10 mouse cellular contexts compared by ENCODE assay signal in the genomic region with DNA sequence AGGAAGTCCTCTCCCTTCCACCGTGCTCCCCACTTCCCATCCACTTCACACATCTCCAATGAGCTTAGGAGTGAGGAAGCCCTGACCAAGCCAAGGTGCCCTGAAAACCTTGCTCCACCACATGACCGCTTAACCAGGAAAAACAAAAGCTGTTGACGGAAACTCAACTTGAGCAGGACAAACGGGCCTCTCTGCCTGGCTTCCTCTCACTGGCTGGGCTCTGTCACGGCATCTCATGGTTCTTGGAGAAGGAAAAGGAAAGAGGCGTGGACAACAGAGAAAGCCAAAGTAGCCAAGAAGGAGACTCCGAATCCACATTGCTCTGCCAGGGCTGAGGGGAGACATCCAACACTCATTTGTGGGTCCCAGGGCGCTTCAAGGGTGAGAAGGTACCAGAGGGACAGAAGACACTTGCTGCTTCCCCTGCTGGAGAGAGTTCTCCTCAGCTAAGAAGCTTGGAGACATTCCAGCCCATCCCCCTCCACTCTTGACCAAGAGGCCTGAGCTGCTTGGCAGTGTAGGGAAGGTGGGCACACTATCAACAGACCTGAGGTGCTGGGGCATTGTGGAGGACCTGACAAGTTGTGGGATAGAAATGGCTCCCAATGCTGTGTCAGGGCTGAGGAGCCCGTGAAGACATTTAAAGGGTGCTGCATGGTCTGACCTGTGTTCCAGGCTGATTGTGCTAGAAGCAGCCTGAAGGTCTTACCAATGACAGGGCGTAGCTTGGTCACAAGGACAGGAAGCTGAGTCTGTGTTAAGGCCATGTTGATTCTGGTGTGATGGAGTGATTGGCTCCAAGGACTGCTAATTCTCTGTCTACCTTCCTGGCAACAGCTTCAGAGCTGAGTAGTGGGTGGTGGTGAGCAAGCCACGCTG. TPM values are rescaled to one million over a fixed set of nuclear protein-coding genes. Genes with fewer than 3 reads are reported as not detected.
DNase-seq lines count a peak whose midpoint lies in the region; ATAC-seq and TF ChIP-seq lines count a peak whose summit lies in the region.
"Had no signal": no experiment of that assay in that cellular context is flagged by ENCODE, and none has a peak within 500 bp of the region (broad histone marks: within the 10 kb centered on the region; RNA-seq: fewer than 3 reads in every experiment).

No protein-coding gene starts in this region.

- intact Hi-C loops in left cerebral cortex, adult 2 months (cut with DNase I) = no loop called here
- intact Hi-C loops in left cerebral cortex, postnatal 36 days (cut with DNase I) = no loop called here

- H3K4me2 ChIP-seq in stomach, embryonic 16.5 days (ENCODE audit: low read depth, low read length) = no peak overlapping the region

- no peaks in the 10 kb centered on the region for H3K27me3 ChIP-seq in stomach, embryonic 16.5 days (ENCODE audit: control insufficient read depth, insufficient read depth, low read length)

- peak overlapping the region; percentile 42 for H3K27ac ChIP-seq in left cerebral cortex, adult 2 months
- peak overlapping the region; percentile 71 for H3K27ac ChIP-seq in stomach, embryonic 16.5 days (ENCODE audit: low read length)

- no peak overlapping the region for H3K9ac ChIP-seq in stomach, embryonic 16.5 days (ENCODE audit: low read length)

- ATAC-seq in stomach, embryonic 16.5 days (ENCODE audit: insufficient read depth, low FRiP score) = no peak

- H3K4me1 ChIP-seq in stomach, embryonic 16.5 days (ENCODE audit: control insufficient read depth, insufficient read depth, low read length) = peaks cover 26% of the 10 kb centered on the region

- DNase-seq in adrenal gland, adult 2 months = peak; percentile 33
- no peak for DNase-seq in adrenal gland, postnatal 4 days (ENCODE audit: low spot score in 2 of 2)
- DNase-seq in left cerebral cortex, adult 2 months (ENCODE audit: extremely low spot score in 1 of 2, low spot score in 2 of 2) = no peak
- no peak for DNase-seq in left cerebral cortex, postnatal 36 days (ENCODE audit: low spot score in 2 of 2)
- peak; percentile 59 to 72 for DNase-seq in kidney, postnatal 36 days
- DNase-seq in spleen, adult 18-20 months = no peak
- no peak for DNase-seq in layer of hippocampus, postnatal 14 days (ENCODE audit: low spot score in 2 of 2)
- DNase-seq: cerebellum, adult 9-11 months had no signal

- no peak for TF ChIP-seq CTCF in left cerebral cortex, adult 2 months (IDR thresholded peaks at IDR 0.05)

- no peak overlapping the region for H3K4me3 ChIP-seq in left cerebral cortex, adult 2 months
- H3K4me3 ChIP-seq in stomach, embryonic 16.5 days (replicated peaks; ENCODE audit: low read length) = no peak overlapping the region

- H3K36me3 ChIP-seq in stomach, embryonic 16.5 days (ENCODE audit: control insufficient read depth, insufficient read depth, low read length) = no peaks in the 10 kb centered on the region
- H3K36me3 ChIP-seq: G1E had no signal

- no peaks in the 10 kb centered on the region for H3K9me3 ChIP-seq in stomach, embryonic 16.5 days (replicated peaks; ENCODE audit: control insufficient read depth, low read length)
- H3K9me3 ChIP-seq: G1E had no signal

- 85% methylated on average over 11 of the region's 11 CpGs for WGBS in stomach, embryonic 16.5 days

RNA-seq across cellular contexts. Expression of a gene that starts 29.1 kb away (rescaled TPM):
- 10 to 100 TPM; 31.7 to 48.5 TPM for total RNA-seq in adrenal gland, adult 2 months (2021)
- polyA plus RNA-seq in adrenal gland, adult 2 months (2012; rRNA removed) = 142 and 152 TPM in 2 replicates
- total RNA-seq in adrenal gland, postnatal 4 days (2021) = 10 to 100 TPM; 55.6 to 57.4 TPM
- total RNA-seq in left cerebral cortex, adult 2 months (2021) = 10 to 100 TPM; 69.9 to 79.7 TPM
- total RNA-seq in left cerebral cortex, postnatal 36 days (2021) = 10 to 100 TPM; 73.3 to 77.5 TPM
- polyA plus RNA-seq in stomach, embryonic 16.5 days (2015; fragmentation: Nextera tagmentation; extraction: Ambion mirVana) = 2.3 and 2.9 TPM in 2 replicates
- total RNA-seq in layer of hippocampus, postnatal 14 days (2021) = 10 to 100 TPM; 80.3 to 84.9 TPM
- polyA plus RNA-seq: G1E had no signal

Comparison
In these comparisons a context has a peak if more than half of its experiments do, and no peak if none do; other contexts are left out.
1. DNase-seq: peak in adrenal gland, adult 2 months (single experiment) and kidney, postnatal 36 days (2 of 2); none in adrenal gland, postnatal 4 days (0 of 2), left cerebral cortex, adult 2 months (0 of 2), left cerebral cortex, postnatal 36 days (0 of 2), spleen, adult 18-20 months (0 of 2) and layer of hippocampus, postnatal 14 days (0 of 2).